Mouse (Mus musculus): ENCODE measurements around the gene Tmem182. TPM values are rescaled to one million over a fixed set of nuclear protein-coding genes. Genes with fewer than 3 reads are reported as not detected.

Gene Tmem182
- not detected in 2 replicates for polyA plus RNA-seq (2016; fragmentation: Nextera tagmentation; extraction: Ambion mirVana)

DNA sequence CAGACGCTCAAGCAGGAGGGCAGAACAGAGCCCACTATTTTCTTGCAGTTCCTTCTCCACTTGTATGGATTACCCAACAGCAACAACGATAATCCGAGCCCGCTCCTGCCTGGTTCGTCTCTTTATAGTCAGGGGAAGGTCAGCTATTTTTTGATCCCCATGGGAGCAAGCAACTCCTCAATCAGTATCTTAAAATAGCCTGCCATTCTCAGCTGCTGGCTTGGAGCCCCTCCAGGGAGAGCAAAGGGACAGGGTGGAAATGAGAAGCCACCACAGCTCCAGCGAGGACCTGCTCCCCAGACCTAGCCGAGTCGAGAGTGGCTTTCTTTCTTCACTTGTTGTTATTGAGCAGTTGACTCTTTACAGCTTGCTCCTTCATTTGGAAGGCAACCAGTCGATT lies at the start of gene Tmem182:
Gene Tmem182, plus strand, starts transcription at position 251 of the 400 bp plus-strand sequence.
- WGBS (ENCODE audit: insufficient replicate concordance), result 63% methylated on average over 9 of the region's 9 CpGs
- no peaks in the 10 kb centered on the region; the same call in 1 of the 2 replicates for H3K4me1 ChIP-seq
- no peak within 1 kb of the TSS for H3K27ac ChIP-seq
- no peaks in the 10 kb centered on the region for H3K27me3 ChIP-seq (replicated peaks)
- H3K36me3 ChIP-seq, result no peaks in the 10 kb centered on the region
- no peak within 1 kb of the TSS for H3K4me2 ChIP-seq
- no peak within 1 kb of the TSS for H3K4me3 ChIP-seq
- H3K9me3 ChIP-seq (replicated peaks), result no peaks in the 10 kb centered on the region
- no peak within 1 kb of the TSS for H3K9ac ChIP-seq
- no peak for ATAC-seq

DNA sequence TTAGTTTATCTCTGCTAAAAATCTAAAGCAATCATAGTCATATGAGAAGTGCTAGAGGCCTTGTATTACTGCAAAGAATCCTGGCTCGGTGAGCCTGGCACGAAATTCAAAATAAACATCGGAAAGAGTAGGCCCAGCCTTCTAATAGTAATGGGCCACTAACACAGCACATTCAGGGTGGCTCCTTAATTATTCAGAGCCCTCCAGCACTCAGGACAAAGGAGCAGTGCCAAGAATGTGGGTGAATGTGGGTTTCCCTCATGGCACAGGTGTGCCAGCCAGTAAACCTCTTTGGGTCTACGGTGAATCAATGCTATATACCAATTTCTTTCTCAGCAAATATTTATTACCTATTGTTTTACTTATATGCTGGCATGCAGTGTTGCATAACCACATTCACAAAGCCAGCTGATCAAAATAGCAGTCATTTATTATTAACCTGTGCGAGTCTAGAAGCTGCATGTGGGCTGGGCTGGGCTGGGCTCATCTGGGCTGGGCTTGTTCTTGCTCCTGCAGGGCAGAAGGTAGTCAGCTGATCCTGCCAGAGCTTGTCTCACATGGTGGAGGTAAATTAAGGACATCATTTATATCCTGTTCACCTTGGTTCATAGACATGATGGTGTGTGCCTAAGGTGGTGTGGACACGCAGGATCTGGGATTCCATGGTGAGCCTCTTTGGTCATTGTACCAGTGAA lies 45.5 kb upstream of the Tmem182 start:
- Histone ChIP-seq H3K36me3 (no peaks in the 10 kb centered on the region), H3K27ac (no peak overlapping the region), H3K9me3 (replicated peaks) (no peaks in the 10 kb centered on the region), H3K4me3 (no peak overlapping the region), H3K27me3 (replicated peaks) (no peaks in the 10 kb centered on the region), H3K4me1 (no peaks in the 10 kb centered on the region), H3K4me2 (no peak overlapping the region), H3K9ac (no peak overlapping the region)
- 80% methylated on average over 6 of the region's 6 CpGs for WGBS (ENCODE audit: insufficient replicate concordance)
- no peak for ATAC-seq

GRCm38 (mm10) chr1:40764042-40764441 lies 41.4 kb upstream of the Tmem182 start:
- no peaks in the 10 kb centered on the region for H3K27me3 ChIP-seq (replicated peaks)
- no peaks in the 10 kb centered on the region for H3K9me3 ChIP-seq (replicated peaks)
- no peak overlapping the region for H3K9ac ChIP-seq
- H3K27ac ChIP-seq, result no peak overlapping the region
- no peak overlapping the region for H3K4me2 ChIP-seq
- H3K4me3 ChIP-seq, result no peak overlapping the region
- H3K36me3 ChIP-seq, result no peaks in the 10 kb centered on the region
- no peak for ATAC-seq
- H3K4me1 ChIP-seq, result no peaks in the 10 kb centered on the region
- 58% methylated on average over 1 of the region's 1 CpGs for WGBS (ENCODE audit: insufficient replicate concordance)

DNA sequence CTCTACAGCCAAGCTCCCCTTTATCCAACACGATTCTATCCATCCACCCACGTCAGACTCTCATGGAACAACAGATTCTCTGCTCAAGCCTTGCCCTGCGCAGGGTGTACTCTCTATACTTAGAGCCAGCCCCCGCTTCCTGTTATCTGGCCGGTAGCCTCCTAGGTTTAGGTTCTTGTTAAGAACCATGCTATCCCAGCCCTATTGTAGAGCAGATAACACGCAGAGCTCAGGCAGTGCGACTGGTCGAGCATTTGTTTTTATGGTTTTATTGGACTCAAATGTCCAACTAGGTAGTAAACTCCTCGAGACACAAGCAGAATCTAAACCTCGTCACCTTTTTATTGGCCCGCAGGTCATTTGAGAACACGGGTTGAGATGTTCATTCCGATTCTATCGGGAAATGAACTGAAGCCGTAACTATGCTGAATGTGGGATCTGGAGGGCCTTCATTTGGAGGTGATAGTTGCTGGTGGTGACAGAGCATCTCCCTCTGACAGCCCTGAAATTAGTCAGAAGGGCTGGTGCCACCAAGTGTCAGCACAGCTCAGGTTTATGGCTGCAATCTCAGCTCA lies 40.6 kb upstream of the Tmem182 start:
- H3K36me3 ChIP-seq, result no peaks in the 10 kb centered on the region
- H3K4me1 ChIP-seq, result no peaks in the 10 kb centered on the region
- WGBS (ENCODE audit: insufficient replicate concordance), result 69% methylated on average over 15 of the region's 15 CpGs
- H3K27ac ChIP-seq, result no peak overlapping the region
- H3K9ac ChIP-seq, result no peak overlapping the region
- ATAC-seq, result no peak
- no peaks in the 10 kb centered on the region for H3K27me3 ChIP-seq (replicated peaks)
- H3K9me3 ChIP-seq (replicated peaks), result no peaks in the 10 kb centered on the region
- H3K4me2 ChIP-seq, result no peak overlapping the region
- no peak overlapping the region for H3K4me3 ChIP-seq

DNA sequence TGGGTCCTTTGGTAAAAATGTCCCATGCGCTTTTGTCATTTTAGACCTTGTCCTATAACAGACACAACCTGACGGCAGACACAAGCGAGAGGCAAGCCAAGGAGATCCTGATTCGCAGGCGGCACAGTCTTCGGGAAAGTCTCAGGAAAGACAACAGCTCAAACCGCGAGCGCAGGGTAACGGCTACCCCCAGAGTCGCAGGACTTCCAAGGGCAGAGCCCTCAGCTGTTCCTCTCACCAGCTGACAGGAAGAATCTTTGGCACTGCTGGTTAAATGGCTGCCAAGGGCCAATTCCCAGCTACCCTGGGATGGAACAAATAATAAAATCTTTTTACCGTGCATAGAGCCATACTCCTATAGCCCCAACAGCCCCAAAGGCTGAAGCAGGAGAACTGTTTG lies 39.9 kb upstream of the Tmem182 start:
- H3K9ac ChIP-seq, result no peak overlapping the region
- no peaks in the 10 kb centered on the region for H3K36me3 ChIP-seq
- no peaks in the 10 kb centered on the region for H3K9me3 ChIP-seq (replicated peaks)
- H3K27me3 ChIP-seq (replicated peaks), result no peaks in the 10 kb centered on the region
- no peak overlapping the region for H3K4me2 ChIP-seq
- H3K4me3 ChIP-seq, result no peak overlapping the region
- ATAC-seq, result no peak
- WGBS (ENCODE audit: insufficient replicate concordance), result 87% methylated on average over 12 of the region's 12 CpGs
- peaks cover 4% of the 10 kb centered on the region for H3K4me1 ChIP-seq
- no peak overlapping the region for H3K27ac ChIP-seq

GRCm38 (mm10) chr1:40767588-40767987 lies 37.8 kb upstream of the Tmem182 start:
- H3K4me2 ChIP-seq, result no peak overlapping the region
- peaks cover 23% of the 10 kb centered on the region for H3K4me1 ChIP-seq
- no peak for ATAC-seq
- H3K9ac ChIP-seq, result no peak overlapping the region
- 66% methylated on average over 18 of the region's 18 CpGs for WGBS (ENCODE audit: insufficient replicate concordance)
- H3K27me3 ChIP-seq (replicated peaks), result no peaks in the 10 kb centered on the region
- H3K27ac ChIP-seq, result no peak overlapping the region
- no peaks in the 10 kb centered on the region for H3K36me3 ChIP-seq
- H3K9me3 ChIP-seq (replicated peaks), result no peaks in the 10 kb centered on the region
- H3K4me3 ChIP-seq, result no peak overlapping the region

DNA sequence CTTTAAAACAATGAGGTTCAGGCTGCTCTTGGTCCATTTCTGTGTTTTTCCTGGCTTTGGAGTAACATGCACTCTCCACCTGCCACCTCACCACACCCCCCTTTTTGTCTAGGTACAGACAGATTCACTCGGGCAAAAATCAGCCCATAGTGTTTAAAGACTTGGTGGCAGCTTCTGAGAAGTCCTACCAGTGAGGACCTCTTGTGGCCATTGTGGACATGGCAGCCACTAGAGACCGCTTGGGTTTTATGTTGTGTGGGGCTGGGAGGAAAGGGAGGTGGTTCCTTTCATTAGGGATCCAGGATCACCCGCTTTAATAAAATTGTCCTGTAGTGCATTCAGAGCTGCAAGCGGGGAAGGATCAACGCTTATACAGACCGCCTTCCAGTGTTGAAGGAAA lies 36.8 kb upstream of the Tmem182 start:
- H3K27me3 ChIP-seq (replicated peaks), result no peaks in the 10 kb centered on the region
- peaks cover under 1% of the 10 kb centered on the region; the same call in 1 of the 2 replicates for H3K36me3 ChIP-seq
- H3K27ac ChIP-seq, result no peak overlapping the region
- ATAC-seq, result no peak
- H3K4me2 ChIP-seq, result no peak overlapping the region
- WGBS (ENCODE audit: insufficient replicate concordance), result 29% methylated on average over 6 of the region's 6 CpGs
- H3K9me3 ChIP-seq (replicated peaks), result no peaks in the 10 kb centered on the region
- H3K9ac ChIP-seq, result no peak overlapping the region
- no peak overlapping the region for H3K4me3 ChIP-seq
- peaks cover 29% of the 10 kb centered on the region for H3K4me1 ChIP-seq

DNA sequence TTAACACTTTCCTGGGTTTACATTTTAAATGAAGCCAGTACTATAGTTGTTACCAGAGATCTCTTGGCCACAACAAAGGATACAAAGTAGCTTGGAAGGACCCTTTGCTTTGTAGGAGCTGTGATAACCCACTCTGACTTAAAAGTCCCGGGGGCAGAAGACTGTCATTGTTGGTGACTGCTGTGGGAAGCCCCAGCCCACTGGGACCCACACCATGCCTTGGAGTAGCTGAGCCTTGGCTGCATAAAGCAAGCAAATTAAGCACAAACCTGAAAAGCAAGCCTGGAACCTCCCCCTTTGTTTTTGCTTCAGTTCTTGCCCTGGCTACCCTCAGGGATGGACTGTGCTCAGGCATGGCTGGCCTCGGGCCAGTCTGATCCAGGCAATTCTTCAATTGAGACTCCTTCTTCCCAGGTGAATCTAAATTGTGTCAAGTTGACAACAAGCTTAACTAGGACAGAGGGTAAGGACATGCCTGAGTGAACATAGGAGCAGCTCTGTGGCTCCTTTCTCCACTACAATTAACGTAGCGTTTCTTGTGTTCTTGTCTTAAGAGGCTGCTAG lies 36.0 kb upstream of the Tmem182 start:
- no peak overlapping the region for H3K4me3 ChIP-seq
- no peak for ATAC-seq
- 71% methylated on average over 4 of the region's 4 CpGs for WGBS (ENCODE audit: insufficient replicate concordance)

GRCm38 (mm10) chr1:40771196-40771970 lies 34.0 kb upstream of the Tmem182 start:
- peaks cover 29% of the 10 kb centered on the region for H3K4me1 ChIP-seq
- ATAC-seq, result peak; percentile 92
- no peaks in the 10 kb centered on the region for H3K9me3 ChIP-seq (replicated peaks)
- H3K9ac ChIP-seq, result peak overlapping the region; percentile 40
- peak overlapping the region; percentile 44 for H3K4me3 ChIP-seq
- WGBS (ENCODE audit: insufficient replicate concordance), result 59% methylated on average over 7 of the region's 7 CpGs
- H3K27me3 ChIP-seq (replicated peaks), result no peaks in the 10 kb centered on the region
- peak overlapping the region; percentile 67; the same call in 1 of the 2 replicates for H3K27ac ChIP-seq
- peaks cover 8% of the 10 kb centered on the region; the same call in 1 of the 2 replicates for H3K36me3 ChIP-seq
- peak overlapping the region; percentile 56 for H3K4me2 ChIP-seq

More for the DNA sequence above, 36.0 kb upstream of the Tmem182 start:
- H3K9ac ChIP-seq, result no peak overlapping the region
- H3K4me1 ChIP-seq, result peaks cover 29% of the 10 kb centered on the region
- no peaks in the 10 kb centered on the region for H3K27me3 ChIP-seq (replicated peaks)
- no peaks in the 10 kb centered on the region for H3K9me3 ChIP-seq (replicated peaks)
- peaks cover 8% of the 10 kb centered on the region; the same call in 1 of the 2 replicates for H3K36me3 ChIP-seq
- no peak overlapping the region for H3K27ac ChIP-seq
- no peak overlapping the region for H3K4me2 ChIP-seq

DNA sequence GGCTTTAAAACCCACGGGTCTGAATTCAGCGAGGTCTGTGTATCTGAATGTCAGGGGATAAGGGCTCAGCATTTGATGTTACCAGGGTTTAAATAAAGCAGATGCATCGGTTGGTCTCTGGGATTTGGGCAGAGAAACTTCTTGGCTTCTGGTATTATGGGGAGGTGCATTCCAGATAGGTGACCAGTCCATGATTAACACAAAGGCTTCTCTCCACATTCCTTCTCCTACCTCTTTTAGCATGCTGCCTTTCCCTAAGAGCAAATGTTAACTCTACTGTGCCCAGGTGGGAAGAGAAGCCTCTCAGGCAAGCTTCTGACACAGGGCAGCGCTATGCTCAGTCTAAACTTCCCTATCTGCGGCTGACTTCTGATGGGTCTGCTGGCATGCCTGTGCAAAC lies 32.2 kb upstream of the Tmem182 start:
- no peak for ATAC-seq
- H3K27me3 ChIP-seq (replicated peaks), result no peaks in the 10 kb centered on the region
- 79% methylated on average over 5 of the region's 5 CpGs for WGBS (ENCODE audit: insufficient replicate concordance)
- H3K9ac ChIP-seq, result no peak overlapping the region
- H3K9me3 ChIP-seq (replicated peaks), result no peaks in the 10 kb centered on the region
- H3K27ac ChIP-seq, result no peak overlapping the region
- peak overlapping the region; percentile 56; the same call in 1 of the 2 replicates for H3K4me2 ChIP-seq
- H3K4me3 ChIP-seq, result no peak overlapping the region
- H3K4me1 ChIP-seq, result peaks cover 29% of the 10 kb centered on the region
- peaks cover 12% of the 10 kb centered on the region; the same call in 1 of the 2 replicates for H3K36me3 ChIP-seq

DNA sequence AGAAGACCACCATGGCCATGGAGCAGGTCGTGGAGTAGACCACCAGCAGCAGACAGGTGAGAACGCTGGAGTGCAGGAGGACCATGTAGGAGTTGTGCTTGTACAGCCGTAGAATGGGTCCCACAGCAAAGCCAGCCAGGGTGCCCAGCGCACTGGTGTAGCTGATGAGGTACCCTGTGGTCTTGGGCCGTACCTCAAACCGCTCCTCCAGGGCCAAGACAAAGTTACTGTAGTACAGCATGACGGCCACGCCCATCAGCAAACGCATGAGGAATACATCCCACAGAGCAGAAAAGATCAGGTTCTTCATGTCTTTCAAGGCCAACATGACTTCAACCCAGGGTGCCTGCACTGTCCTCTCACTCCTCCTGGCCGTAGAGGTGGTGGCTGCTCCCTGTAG lies 31.4 kb upstream of the Tmem182 start:
- WGBS (ENCODE audit: insufficient replicate concordance), result 87% methylated on average over 10 of the region's 10 CpGs
- H3K4me2 ChIP-seq, result no peak overlapping the region
- no peak for ATAC-seq

More for the DNA sequence above, 31.4 kb upstream of the Tmem182 start:
- Histone ChIP-seq H3K36me3 (peaks cover 18% of the 10 kb centered on the region), H3K27me3 (replicated peaks) (no peaks in the 10 kb centered on the region), H3K27ac (no peak overlapping the region), H3K9ac (no peak overlapping the region), H3K4me1 (peaks cover 29% of the 10 kb centered on the region), H3K4me3 (no peak overlapping the region), H3K9me3 (replicated peaks) (0 out of 2 replicates have a peak, but pooled peaks cover 1% of the 10 kb centered on the region)

All from liver, embryonic 12.5 days (tissue).